Mouse (Mus musculus): ENCODE measurements around the gene Dctn3.

Dctn3 gene

GRCm38 (mm10) chr4:41673186-41673585 lies 49.8 kb downstream of the Dctn3 start:
- DNase-seq (ENCODE audit: low read depth in 1 of 2, low spot score in 2 of 2), result no peak

GRCm38 (mm10) chr4:41672522-41672963 lies 50.4 kb downstream of the Dctn3 start:
- no peak for DNase-seq (ENCODE audit: low read depth in 1 of 2, low spot score in 2 of 2)

- DNase-seq (ENCODE audit: low read depth in 1 of 2, low spot score in 2 of 2), result no peak
Observed at GRCm38 (mm10) chr4:41671963-41672480, 50.9 kb downstream of the Dctn3 start.

- no peak for DNase-seq (ENCODE audit: low read depth in 1 of 2, low spot score in 2 of 2)
Observed at GRCm38 (mm10) chr4:41671500-41671899, 51.5 kb downstream of the Dctn3 start.

- DNase-seq (ENCODE audit: low read depth in 1 of 2, low spot score in 2 of 2), result no peak
Observed at GRCm38 (mm10) chr4:41670836-41671235, 52.1 kb downstream of the Dctn3 start.

- no peak for DNase-seq (ENCODE audit: low read depth in 1 of 2, low spot score in 2 of 2)
Observed at GRCm38 (mm10) chr4:41666646-41667045, 56.3 kb downstream of the Dctn3 start.

GRCm38 (mm10) chr4:41665009-41665675 lies 57.8 kb downstream of the Dctn3 start:
- DNase-seq (ENCODE audit: low read depth in 1 of 2, low spot score in 2 of 2), result no peak
